Mouse (Mus musculus) CH12.LX (cell line): ENCODE data around the gene Ube2ql1. TPM values are rescaled to one million over a fixed set of nuclear protein-coding genes. Genes with fewer than 3 reads are reported as not detected.

Experiments used
- DNase-seq: peaks from one replicate; pipeline ENCODE4 v3.0.0-alpha.2; 2013; ENCODE audit errors: extremely low read depth
- H3K27ac ChIP-seq: 2 replicates; pipeline ENCODE4 v1.5.1; 2012; ENCODE audit warnings: low read depth, mild to moderate bottlenecking, control low read depth, moderate library complexity; ENCODE audit not compliant: insufficient read depth
- H3K27me3 ChIP-seq: replicated peaks from 2 replicates; pipeline ENCODE3; 2012; ENCODE audit warnings: inconsistent platforms
- H3K36me3 ChIP-seq, 2 experiments: replicated peaks in 1 of 2; 2 replicates each; pipeline versions ENCODE3 to v1.6.1; 2012; ENCODE audit warnings: inconsistent platforms in 1 of 2, low read length in 1 of 2, mild to moderate bottlenecking in 1 of 2, mixed read lengths in 1 of 2, moderate library complexity in 1 of 2; ENCODE audit not compliant: control insufficient read depth in 1 of 2, insufficient read depth in 1 of 2
- H3K4me1 ChIP-seq, 2 experiments: 2 replicates each; pipeline ENCODE4 v1.6.1; 2012; ENCODE audit warnings: inconsistent platforms in 1 of 2, moderate library complexity in 1 of 2; ENCODE audit not compliant: insufficient read depth in 2 of 2, control insufficient read depth in 1 of 2
- H3K4me2 ChIP-seq: 2 replicates; pipeline ENCODE4 v1.6.1; 2012; ENCODE audit warnings: low read depth, mild to moderate bottlenecking, control low read depth; ENCODE audit not compliant: poor library complexity, insufficient read depth, severe bottlenecking
- H3K4me3 ChIP-seq, 3 experiments: fragments of 150-350 bp in 1 of 3; sonication (generic) in 1 of 3; replicated peaks in 1 of 3; 2 replicates each; pipeline versions ENCODE3 to v1.5.1; 2011 to 2012; ENCODE audit warnings: low read depth in 2 of 3, low read length in 2 of 3, mild to moderate bottlenecking in 2 of 3, moderate library complexity in 2 of 3, control low read depth in 1 of 3, improper control_type of control experiment in 1 of 3, inconsistent platforms in 1 of 3, mixed read lengths in 1 of 3; ENCODE audit not compliant: poor library complexity in 1 of 3
- H3K79me2 ChIP-seq: replicated peaks from 2 replicates; pipeline ENCODE4 v1.6.1; 2012; ENCODE audit warnings: mild to moderate bottlenecking, moderate library complexity; ENCODE audit not compliant: control insufficient read depth, poor library complexity, insufficient read depth, severe bottlenecking; ENCODE audit errors: extremely low read depth
- H3K9ac ChIP-seq: 2 replicates; pipeline ENCODE4 v1.6.1; 2012; ENCODE audit warnings: low read depth, mild to moderate bottlenecking, control low read depth, moderate library complexity; ENCODE audit not compliant: insufficient read depth
- H3K9me3 ChIP-seq: replicated peaks from 2 replicates; pipeline ENCODE3; 2012; ENCODE audit warnings: low read length, inconsistent platforms, mixed read lengths
- BHLHE40 ChIP-seq: IDR thresholded peaks from 2 replicates; pipeline ENCODE4 v1.6.1; 2011; ENCODE audit warnings: mild to moderate bottlenecking, low read depth, low read length, improper control_type of control experiment
- CHD1 ChIP-seq: IDR thresholded peaks from 2 replicates; pipeline ENCODE4 v1.6.1; 2012; ENCODE audit warnings: low read depth, low read length, improper control_type of control experiment, inconsistent platforms
- CHD2 ChIP-seq: IDR thresholded peaks from 2 replicates; pipeline ENCODE4 v1.6.1; 2011; ENCODE audit warnings: low read length, improper control_type of control experiment
- CTCF ChIP-seq, 2 experiments: IDR thresholded peaks in 1 of 2; conservative IDR thresholded peaks in 1 of 2; 2 replicates each; pipeline ENCODE4 v1.5.1; 2011 to 2012; ENCODE audit warnings: low read depth in 2 of 2, low read length in 2 of 2, improper control_type of control experiment in 1 of 2, inconsistent platforms in 1 of 2, mild to moderate bottlenecking in 1 of 2, moderate library complexity in 1 of 2
- ELF1 ChIP-seq: IDR thresholded peaks from 2 replicates; pipeline ENCODE4 v1.6.1; 2014; ENCODE audit warnings: low read depth, mild to moderate bottlenecking, inconsistent platforms, low read length, improper control_type of control experiment
- GABPA ChIP-seq: IDR thresholded peaks from 2 replicates; pipeline ENCODE4 v1.6.1; 2012; ENCODE audit warnings: low read depth, low read length, improper control_type of control experiment, inconsistent platforms; ENCODE audit not compliant: insufficient replicate concordance
- HCFC1 ChIP-seq: IDR thresholded peaks from 2 replicates; pipeline ENCODE4 v1.6.1; 2012; ENCODE audit warnings: low read depth, mild to moderate bottlenecking, inconsistent platforms, low read length, improper control_type of control experiment
- IRF4 ChIP-seq: IDR thresholded peaks from 2 replicates; pipeline ENCODE4 v1.6.1; 2014; ENCODE audit warnings: low read depth, mild to moderate bottlenecking, inconsistent platforms, low read length, improper control_type of control experiment
- JUN ChIP-seq: IDR thresholded peaks from 2 replicates; pipeline ENCODE4 v1.6.1; 2011; ENCODE audit warnings: low read depth, mild to moderate bottlenecking, low read length, improper control_type of control experiment, moderate library complexity; ENCODE audit not compliant: insufficient read depth
- KAT2A ChIP-seq: IDR thresholded peaks from 2 replicates; pipeline ENCODE4 v1.6.1; 2012; ENCODE audit warnings: low read length, improper control_type of control experiment, inconsistent platforms; ENCODE audit not compliant: insufficient replicate concordance
- MAFK ChIP-seq: IDR thresholded peaks from 2 replicates; pipeline ENCODE4 v1.6.1; 2011; ENCODE audit warnings: low read length, improper control_type of control experiment; ENCODE audit not compliant: insufficient replicate concordance
- MAX ChIP-seq: IDR thresholded peaks from 2 replicates; pipeline ENCODE4 v1.6.1; 2011; ENCODE audit warnings: low read length, improper control_type of control experiment
- MAZ ChIP-seq: IDR thresholded peaks from 2 replicates; pipeline ENCODE4 v1.6.1; 2012; ENCODE audit warnings: low read depth, mild to moderate bottlenecking, inconsistent platforms, low read length, improper control_type of control experiment, moderate library complexity
- MEF2A ChIP-seq: IDR thresholded peaks from 2 replicates; pipeline ENCODE4 v1.6.1; 2014; ENCODE audit warnings: low read depth, mild to moderate bottlenecking, inconsistent platforms, low read length, improper control_type of control experiment, borderline replicate concordance
- MXI1 ChIP-seq: IDR thresholded peaks from 2 replicates; pipeline ENCODE4 v1.6.1; 2011; ENCODE audit warnings: mild to moderate bottlenecking, low read depth, low read length, improper control_type of control experiment
- MYC ChIP-seq: IDR thresholded peaks from 2 replicates; pipeline ENCODE4 v1.6.1; 2011; ENCODE audit warnings: low read depth, mild to moderate bottlenecking, improper control_type of control experiment, low read length
- NELFE ChIP-seq: IDR thresholded peaks from 2 replicates; pipeline ENCODE4 v1.6.1; 2011; ENCODE audit warnings: low read depth, low read length, improper control_type of control experiment
- NRF1 ChIP-seq: IDR thresholded peaks from 2 replicates; pipeline ENCODE4 v1.6.1; 2014; ENCODE audit warnings: low read depth, mild to moderate bottlenecking, inconsistent platforms, low read length, improper control_type of control experiment, moderate library complexity
- PAX5 ChIP-seq: IDR thresholded peaks from 2 replicates; pipeline ENCODE4 v1.6.1; 2012; ENCODE audit warnings: low read length, inconsistent platforms, mixed read lengths
- POLR2AphosphoS2 ChIP-seq: IDR thresholded peaks from 2 replicates; pipeline ENCODE4 v1.6.1; 2011; ENCODE audit warnings: low read depth, low read length, improper control_type of control experiment
- RAD21 ChIP-seq: IDR thresholded peaks from 2 replicates; pipeline ENCODE4 v1.6.1; 2011; ENCODE audit warnings: low read depth, mild to moderate bottlenecking, low read length, improper control_type of control experiment, moderate library complexity
- SIN3A ChIP-seq: IDR thresholded peaks from 2 replicates; pipeline ENCODE4 v1.6.1; 2012; ENCODE audit warnings: low read length, improper control_type of control experiment, inconsistent platforms
- SMC3 ChIP-seq: IDR thresholded peaks from 2 replicates; pipeline ENCODE4 v1.6.1; 2011; ENCODE audit warnings: low read depth, low read length, improper control_type of control experiment
- TCF12 ChIP-seq: IDR thresholded peaks from 2 replicates; pipeline ENCODE4 v1.6.1; 2014; ENCODE audit warnings: low read depth, mild to moderate bottlenecking, inconsistent platforms, low read length, improper control_type of control experiment
- UBTF ChIP-seq: IDR thresholded peaks from 2 replicates; pipeline ENCODE4 v1.6.1; 2012; ENCODE audit warnings: low read depth, mild to moderate bottlenecking, inconsistent platforms, low read length, improper control_type of control experiment, moderate library complexity
- USF2 ChIP-seq: conservative IDR thresholded peaks from 2 replicates; pipeline ENCODE4 v1.6.1; 2011; ENCODE audit warnings: low read depth, low read length, improper control_type of control experiment
- ZC3H11A ChIP-seq: IDR thresholded peaks from 2 replicates; pipeline ENCODE4 v1.6.1; 2012; ENCODE audit warnings: low read depth, mild to moderate bottlenecking, inconsistent platforms, low read length, improper control_type of control experiment
- ZKSCAN1 ChIP-seq: IDR thresholded peaks from 2 replicates; pipeline ENCODE4 v1.6.1; 2012; ENCODE audit warnings: low read depth, inconsistent platforms, low read length, improper control_type of control experiment, borderline replicate concordance
- ZMIZ1 ChIP-seq: IDR thresholded peaks from 2 replicates; pipeline ENCODE4 v1.6.1; 2012; ENCODE audit warnings: low read depth, mild to moderate bottlenecking, inconsistent platforms, low read length, improper control_type of control experiment
- dilution Hi-C: fragments of 300-500 bp; cut with MboI; formaldehyde crosslinking; loops from 2 replicates; pipeline ENCODE4 v1.14.3; 2020; ENCODE audit warnings: low sequenced_read_pairs; ENCODE audit not compliant: extremely low pct_unique_long_range_greater_than_20kb, extremely low pct_ligation_motif_present
- in situ Hi-C: fragments of 300-500 bp; cut with MboI; formaldehyde crosslinking; loops from 3 replicates; pipeline ENCODE4 v1.14.3; 2019; ENCODE audit warnings: low sequenced_read_pairs, low pct_ligation_motif_present, low pct_unique_long_range_greater_than_20kb, mixed read lengths
- polyA plus RNA-seq: library from polyadenylated mRNA; unstranded; fragments of >175 nt; gene quantifications from 2 replicates; pipeline ENCODE4 v1.2.1, GENCODE M21; 2012; ENCODE audit warnings: low read depth; ENCODE audit not compliant: insufficient read length
- total RNA-seq, 2 experiments: library from RNA; depleted of rRNA; stranded (reverse); fragments of 300-350 nt in 1 of 2; fragments of >200 nt in 1 of 2; gene quantifications; 2 replicates each; pipeline ENCODE4 v1.2.3; 2012 to 2014

The Ube2ql1 gene
- total and polyA plus RNA-seq, 3 experiments: not detected

DNA sequence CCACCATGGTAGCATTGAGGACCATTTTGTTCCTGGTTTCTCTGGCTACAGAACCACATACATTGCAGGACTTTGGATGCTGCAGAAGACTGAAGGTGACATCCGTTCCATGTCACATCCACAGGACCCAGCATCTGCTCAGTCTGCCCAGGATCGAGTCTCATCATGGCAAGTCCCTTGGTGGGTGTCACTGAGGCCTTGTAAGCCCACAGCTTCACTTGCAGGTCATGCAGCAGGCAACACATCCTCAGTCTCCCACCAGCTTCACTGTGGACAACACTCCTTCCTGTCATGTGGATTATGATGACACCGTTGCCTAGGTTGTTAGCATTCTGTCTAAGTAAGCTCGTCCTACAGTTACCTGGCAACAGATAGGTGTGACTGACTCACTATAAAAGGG lies 32.7 kb upstream of the Ube2ql1 start:
- DNase-seq: no peak
- TF ChIP-seq MAX (no peak), MYC (no peak), MAZ (no peak), CHD1 (no peak), ZMIZ1 (no peak), NRF1 (no peak), HCFC1 (no peak), BHLHE40 (no peak), KAT2A (no peak), TCF12 (no peak), SIN3A (no peak), MXI1 (no peak), MEF2A (no peak), USF2 (no peak), MAFK (no peak)
- no peak overlapping the region for H3K9ac ChIP-seq
- dilution Hi-C loops: no loop called here
- in situ Hi-C loops: no loop called here
- no peak overlapping the region for H3K4me3 ChIP-seq
- peaks cover 17% of the 10 kb centered on the region for H3K27me3 ChIP-seq
- no peaks in the 10 kb centered on the region for H3K4me1 ChIP-seq
- H3K9me3 ChIP-seq: peaks cover 9% of the 10 kb centered on the region
- H3K27ac ChIP-seq: no peak overlapping the region
- no peaks in the 10 kb centered on the region for H3K79me2 ChIP-seq
- H3K36me3 ChIP-seq: no peaks in the 10 kb centered on the region
- H3K4me2 ChIP-seq: no peak overlapping the region

DNA sequence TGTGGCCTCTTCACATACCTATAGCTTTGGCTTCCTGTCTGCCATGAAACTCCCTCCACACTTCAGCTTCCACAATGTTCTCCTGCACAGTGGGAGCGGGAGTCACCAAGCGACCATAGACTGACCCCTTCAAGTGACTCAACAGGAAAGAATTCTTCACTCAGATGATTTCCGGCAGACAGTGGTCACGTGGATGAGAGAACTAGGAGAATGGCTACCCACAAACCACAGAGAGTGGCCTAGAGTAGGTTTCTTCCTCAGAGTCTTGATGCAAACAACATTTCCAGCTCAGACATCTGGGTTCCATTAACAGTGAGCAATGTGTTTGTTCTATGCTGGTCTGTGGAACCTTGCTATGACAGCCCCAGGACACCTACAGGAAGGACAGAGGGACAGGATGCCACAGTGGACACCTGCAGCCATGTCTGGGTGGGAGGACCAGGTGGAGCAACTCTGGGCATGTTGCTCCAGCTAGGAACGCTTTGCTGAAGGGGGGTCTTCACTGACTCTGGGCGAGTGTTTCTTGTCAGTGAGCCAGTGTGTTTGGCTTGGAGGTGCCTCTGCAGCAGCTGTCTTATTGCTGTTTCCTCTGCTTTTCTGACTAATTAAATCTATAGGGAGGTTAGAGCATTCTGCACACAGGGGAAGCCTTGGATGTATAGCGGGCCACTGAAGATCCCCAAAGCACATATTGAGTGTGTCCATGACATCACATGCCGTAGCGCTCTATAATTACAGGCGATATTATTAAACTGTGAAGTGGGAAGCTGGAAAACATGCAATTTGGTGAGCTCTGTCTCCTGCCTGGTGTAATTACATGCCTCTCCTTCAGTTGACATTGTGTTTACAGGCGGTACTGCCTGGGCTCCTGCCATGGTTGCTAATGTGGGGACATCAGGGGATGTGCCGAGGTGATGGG lies 31.1 kb upstream of the Ube2ql1 start:
- in situ Hi-C loops (no loop called here), dilution Hi-C loops (no loop called here)
- no peak for TF ChIP-seq CTCF (conservative IDR thresholded peaks at IDR 0.05 in 1 of 2, IDR thresholded peaks at IDR 0.05 in 1 of 2; ENCODE audit: low read depth in 2 of 2, low read length in 2 of 2)
- TF ChIP-seq RAD21: no peak
- no peak for TF ChIP-seq USF2
- no peak for TF ChIP-seq PAX5
- no peak for TF ChIP-seq POLR2AphosphoS2
- no peak for TF ChIP-seq ZC3H11A
- no peak for TF ChIP-seq JUN
- no peak for TF ChIP-seq MXI1
- no peak for TF ChIP-seq NRF1
- TF ChIP-seq SMC3: no peak
- TF ChIP-seq UBTF: no peak
- no peak for TF ChIP-seq CHD2
- TF ChIP-seq MAX: no peak
- no peak for TF ChIP-seq GABPA
- TF ChIP-seq ZKSCAN1: no peak
- TF ChIP-seq HCFC1: no peak
- no peak for TF ChIP-seq ELF1
- no peak for TF ChIP-seq IRF4
- TF ChIP-seq NELFE: no peak
- H3K4me3 ChIP-seq: no peak overlapping the region
- H3K27ac ChIP-seq: no peak overlapping the region
- H3K27me3 ChIP-seq: peaks cover 10% of the 10 kb centered on the region
- no peaks in the 10 kb centered on the region for H3K79me2 ChIP-seq
- H3K36me3 ChIP-seq: no peaks in the 10 kb centered on the region
- H3K4me1 ChIP-seq: no peaks in the 10 kb centered on the region
- H3K4me2 ChIP-seq: no peak overlapping the region
- H3K9me3 ChIP-seq: peaks cover 14% of the 10 kb centered on the region
- no peak for DNase-seq
- H3K9ac ChIP-seq: no peak overlapping the region
